Mouse (Mus musculus) urinary bladder, postnatal 14 days (tissue): Measurements from ENCODE around the gene Furin.
A peak's percentile ranks its signal among the peaks of the same experiment; 100 is the strongest.

Source experiments
- DNase-seq: peaks from one replicate; pipeline ENCODE4 v3.0.0; 2021; ENCODE audit warnings: low spot score

The Furin gene

GRCm38 (mm10) chr7:80372166-80372565, 33.1 kb downstream of the Furin start:
- DNase-seq, result no peak

- DNase-seq, result peak; percentile 66
Observed at GRCm38 (mm10) chr7:80371041-80371751, 34.0 kb downstream of the Furin start, which contains the start of gene Man2a2. TSS of gene Man2a2 (minus strand) at chr7:80371375.

GRCm38 (mm10) chr7:80370649-80371040, 34.6 kb downstream of the Furin start:
- peak; percentile 84 for DNase-seq

GRCm38 (mm10) chr7:80369967-80370431, 35.2 kb downstream of the Furin start:
- DNase-seq, result no peak

GRCm38 (mm10) chr7:80369461-80369860, 35.8 kb downstream of the Furin start:
- no peak for DNase-seq

- no peak for DNase-seq
Observed at GRCm38 (mm10) chr7:80368635-80369421, 36.4 kb downstream of the Furin start.

- no peak for DNase-seq
Observed at GRCm38 (mm10) chr7:80368009-80368408, 37.2 kb downstream of the Furin start.

GRCm38 (mm10) chr7:80367232-80367631, 38.0 kb downstream of the Furin start:
- no peak for DNase-seq

- no peak for DNase-seq
Observed at GRCm38 (mm10) chr7:80365759-80366158, 39.5 kb downstream of the Furin start.

GRCm38 (mm10) chr7:80360435-80360834, 44.8 kb downstream of the Furin start:
- no peak for DNase-seq

- no peak for DNase-seq
Observed at GRCm38 (mm10) chr7:80358039-80358438, 47.2 kb downstream of the Furin start.

- no peak for DNase-seq
Observed at GRCm38 (mm10) chr7:80357156-80357555, 48.1 kb downstream of the Furin start.

- DNase-seq, result no peak
Observed at GRCm38 (mm10) chr7:80356351-80356750, 48.9 kb downstream of the Furin start.

GRCm38 (mm10) chr7:80352920-80353319, 52.3 kb downstream of the Furin start:
- DNase-seq, result no peak

GRCm38 (mm10) chr7:80350808-80351207, 54.4 kb downstream of the Furin start:
- no peak for DNase-seq

- DNase-seq, result no peak
Observed at GRCm38 (mm10) chr7:80347670-80348586, 57.3 kb downstream of the Furin start.

GRCm38 (mm10) chr7:80346830-80347229, 58.4 kb downstream of the Furin start:
- DNase-seq, result no peak

GRCm38 (mm10) chr7:80346173-80346572, 59.1 kb downstream of the Furin start:
- DNase-seq, result no peak

GRCm38 (mm10) chr7:80343270-80344018, 61.8 kb downstream of the Furin start:
- no peak for DNase-seq

GRCm38 (mm10) chr7:80342858-80343257, 62.4 kb downstream of the Furin start, which contains the start of gene Hddc3:
TSS of gene Hddc3 (plus strand) at chr7:80343104.
- DNase-seq, result peak; percentile 95

GRCm38 (mm10) chr7:80341793-80342192, 63.4 kb downstream of the Furin start:
- no peak for DNase-seq
